Mouse (Mus musculus) brain, embryonic 14.5 days (tissue): Measurements from ENCODE around the gene Btnl6. TPM values are rescaled to one million over a fixed set of nuclear protein-coding genes. Genes with fewer than 3 reads are reported as not detected.

ENCODE experiments used
- DNase-seq: peaks from one replicate; pipeline ENCODE4 v3.0.0-alpha.2; 2011; ENCODE audit warnings: low read depth
- CTCF ChIP-seq: fragments of 200-500 bp; IDR thresholded peaks from 2 replicates; pipeline ENCODE4 v1.5.1; 2012; ENCODE audit warnings: inconsistent platforms, mild to moderate bottlenecking, moderate library complexity, borderline replicate concordance; ENCODE audit not compliant: insufficient read depth, insufficient read length; ENCODE audit errors: extremely low read depth
- POLR2A ChIP-seq: fragments of 200-500 bp; IDR thresholded peaks from 2 replicates; pipeline ENCODE4 v1.6.1; 2012; ENCODE audit warnings: mild to moderate bottlenecking, inconsistent platforms, borderline replicate concordance; ENCODE audit not compliant: poor library complexity, insufficient read depth, insufficient read length, severe bottlenecking; ENCODE audit errors: extremely low read depth
- polyA plus RNA-seq: library from polyadenylated mRNA; depleted of rRNA; stranded (reverse); fragments of >200 nt; gene quantifications from 2 replicates; pipeline ENCODE4 v1.2.3, GENCODE M21; 2012; rRNA removed

The Btnl6 gene
- polyA plus RNA-seq, result not detected in 2 replicates

- TF ChIP-seq CTCF (no peak), POLR2A (no peak)
- DNase-seq, result no peak
Measured at GRCm38 (mm10) chr17:34517252-34517651, at the start of gene Btnl6. Gene Btnl6 (minus strand): TSS chr17:34517352.

- TF ChIP-seq POLR2A, result no peak
- no peak for DNase-seq
Measured at GRCm38 (mm10) chr17:34564796-34565195, 47.6 kb upstream of the Btnl6 start.

GRCm38 (mm10) chr17:34564003-34564421 lies 46.9 kb upstream of the Btnl6 start, which contains the start of gene Notch4:
Gene Notch4 (plus strand): TSS chr17:34564268.
- TF ChIP-seq POLR2A, result no peak
- no peak for TF ChIP-seq CTCF
- DNase-seq, result no peak

GRCm38 (mm10) chr17:34563354-34563753 lies 46.2 kb upstream of the Btnl6 start:
- DNase-seq, result no peak
- TF ChIP-seq CTCF (no peak), POLR2A (no peak)

GRCm38 (mm10) chr17:34562595-34562994 lies 45.4 kb upstream of the Btnl6 start:
- DNase-seq, result no peak
- TF ChIP-seq CTCF, result no peak
- no peak for TF ChIP-seq POLR2A

- TF ChIP-seq POLR2A (no peak), CTCF (no peak)
Measured at GRCm38 (mm10) chr17:34561200-34561599, 44.0 kb upstream of the Btnl6 start.

GRCm38 (mm10) chr17:34560438-34560837 lies 43.3 kb upstream of the Btnl6 start:
- no peak for TF ChIP-seq CTCF
- TF ChIP-seq POLR2A, result no peak
- DNase-seq, result no peak

More at GRCm38 (mm10) chr17:34561200-34561599, 44.0 kb upstream of the Btnl6 start:
- DNase-seq, result peak; percentile 18

- TF ChIP-seq CTCF (no peak), POLR2A (no peak)
- DNase-seq, result no peak
Measured at GRCm38 (mm10) chr17:34559895-34560294, 42.7 kb upstream of the Btnl6 start.

GRCm38 (mm10) chr17:34559116-34559515 lies 42.0 kb upstream of the Btnl6 start:
- TF ChIP-seq CTCF, result no peak
- TF ChIP-seq POLR2A, result no peak
- no peak for DNase-seq

- TF ChIP-seq POLR2A (no peak), CTCF (no peak)
- DNase-seq, result no peak
Measured at GRCm38 (mm10) chr17:34557411-34557810, 40.3 kb upstream of the Btnl6 start.

- TF ChIP-seq CTCF (no peak), POLR2A (no peak)
- no peak for DNase-seq
Measured at GRCm38 (mm10) chr17:34556406-34556805, 39.3 kb upstream of the Btnl6 start.

GRCm38 (mm10) chr17:34555483-34555882 lies 38.3 kb upstream of the Btnl6 start:
- peak; percentile 69 for DNase-seq
- TF ChIP-seq CTCF (peak; percentile 90), POLR2A (no peak)
